Mouse (Mus musculus) erythroblast, embryonic 14.5 days (primary cell): ENCODE measurements at regions not wholly inside any gene's neighbourhood (a gene's known extent, or its start where the extent isn't known, plus 50 kb on each side); places are given as distances from the start of the nearest gene placed in this dataset.

ENCODE experiments used
- GATA1 ChIP-seq: IDR thresholded peaks from 2 replicates; pipeline ENCODE4 v1.6.1; 2012; ENCODE audit warnings: low read length, inconsistent platforms, mixed read lengths
- TAL1 ChIP-seq: IDR thresholded peaks from 3 replicates; pipeline ENCODE4 v1.6.1; 2012; ENCODE audit warnings: low read length, inconsistent platforms, mixed read lengths

DNA sequence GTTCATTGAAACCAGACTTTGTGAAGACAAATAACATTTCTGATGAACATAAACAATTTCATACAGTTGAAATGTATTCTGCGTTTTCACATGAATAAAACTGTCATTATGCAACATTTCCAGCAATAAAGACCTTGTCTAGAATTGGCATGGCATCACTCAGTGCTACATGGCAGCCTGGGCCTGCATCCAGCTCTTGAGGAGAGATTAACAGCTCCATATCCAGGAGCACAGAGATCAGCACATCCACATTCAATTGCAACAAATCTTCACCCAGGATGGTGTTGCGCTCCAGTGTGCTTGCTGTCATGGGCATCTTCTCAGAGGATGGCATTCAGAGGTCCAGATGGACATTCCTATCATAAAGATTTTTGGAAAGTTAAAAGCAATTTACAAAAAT, 196.7 kb upstream of the Tmem161b start:
- no peak for TF ChIP-seq GATA1
- no peak for TF ChIP-seq TAL1
